Mouse (Mus musculus): ENCODE results near the gene Ugt1a7c. TPM values are rescaled to one million over a fixed set of nuclear protein-coding genes. Genes with fewer than 3 reads are reported as not detected.
A peak's percentile ranks its signal among the peaks of the same experiment; 100 is the strongest.
"Not testable (repeated sequence)": the region's sequence is repeated elsewhere in the genome, so short reads cannot be mapped to it uniquely, and the experiment has no call there.

Gene Ugt1a7c
- total RNA-seq (2021), result under 1 TPM; 0.44 to 0.59 TPM
- long read RNA-seq, experiment 1, partial matches to known transcripts, result 0 of 3 reads
- long read RNA-seq, experiment 1, other reads (novel, unspliced or antisense), result 1 of 3 reads
- long read RNA-seq, experiment 2, partial matches to known transcripts, result 0 of 1 reads
- long read RNA-seq, experiment 2, other reads (novel, unspliced or antisense), result 0 of 1 reads

- no peak for TF ChIP-seq CTCF (conservative IDR thresholded peaks at IDR 0.05)
Measured at GRCm38 (mm10) chr1:88094941-88095492, at the start of gene Ugt1a7c. Gene Ugt1a7c (plus strand): TSS chr1:88095062.

GRCm38 (mm10) chr1:88047408-88047807 lies 47.5 kb upstream of the Ugt1a7c start:
- H3K4me3 ChIP-seq; DNase-seq (ENCODE audit: low spot score in 2 of 2); H3K27ac ChIP-seq: not testable (repeated sequence)

More at GRCm38 (mm10) chr1:88094941-88095492, at the start of gene Ugt1a7c:
- Histone ChIP-seq H3K27ac (no peak within 1 kb of the TSS), H3K4me3 (no peak within 1 kb of the TSS)
- no peak for DNase-seq (ENCODE audit: low spot score in 2 of 2)

GRCm38 (mm10) chr1:88055088-88055487 lies 39.8 kb upstream of the Ugt1a7c start, which contains the start of gene Ugt1a10:
Gene Ugt1a10 (plus strand): TSS chr1:88055388.
- DNase-seq (ENCODE audit: low spot score in 2 of 2), result no peak
- no peak for TF ChIP-seq CTCF (conservative IDR thresholded peaks at IDR 0.05)
- no peak within 1 kb of the TSS for H3K27ac ChIP-seq
- no peak within 1 kb of the TSS for H3K4me3 ChIP-seq

- not testable (repeated sequence) for H3K27ac ChIP-seq; DNase-seq (ENCODE audit: low spot score in 2 of 2); H3K4me3 ChIP-seq
Measured at GRCm38 (mm10) chr1:88066472-88067102, 28.3 kb upstream of the Ugt1a7c start.

GRCm38 (mm10) chr1:88070495-88070894 lies 24.4 kb upstream of the Ugt1a7c start, which contains the start of gene Ugt1a9:
Gene Ugt1a9 (plus strand): TSS chr1:88070800.
- DNase-seq (ENCODE audit: low spot score in 2 of 2), result no peak
- TF ChIP-seq CTCF (conservative IDR thresholded peaks at IDR 0.05), result no peak
- Histone ChIP-seq H3K27ac (no peak within 1 kb of the TSS), H3K4me3 (no peak within 1 kb of the TSS)

GRCm38 (mm10) chr1:88070902-88071301 lies 24.0 kb upstream of the Ugt1a7c start:
- no peak for TF ChIP-seq CTCF (conservative IDR thresholded peaks at IDR 0.05)
- no peak overlapping the region for H3K27ac ChIP-seq
- no peak overlapping the region for H3K4me3 ChIP-seq
- no peak for DNase-seq (ENCODE audit: low spot score in 2 of 2)

GRCm38 (mm10) chr1:88074471-88074870 lies 20.4 kb upstream of the Ugt1a7c start:
- no peak for TF ChIP-seq CTCF (conservative IDR thresholded peaks at IDR 0.05)
- Histone ChIP-seq H3K4me3 (no peak overlapping the region), H3K27ac (no peak overlapping the region)
- DNase-seq (ENCODE audit: low spot score in 2 of 2), result no peak

- Histone ChIP-seq H3K27ac (no peak overlapping the region), H3K4me3 (no peak overlapping the region)
- no peak for DNase-seq (ENCODE audit: low spot score in 2 of 2)
- no peak for TF ChIP-seq CTCF (conservative IDR thresholded peaks at IDR 0.05)
Measured at GRCm38 (mm10) chr1:88077128-88077527, 17.7 kb upstream of the Ugt1a7c start.

GRCm38 (mm10) chr1:88081670-88082069 lies 13.2 kb upstream of the Ugt1a7c start:
- TF ChIP-seq CTCF (conservative IDR thresholded peaks at IDR 0.05), result no peak
- Histone ChIP-seq H3K4me3 (no peak overlapping the region), H3K27ac (no peak overlapping the region)
- DNase-seq (ENCODE audit: low spot score in 2 of 2), result no peak

- no peak overlapping the region for H3K4me3 ChIP-seq
- TF ChIP-seq CTCF (conservative IDR thresholded peaks at IDR 0.05), result no peak
- DNase-seq (ENCODE audit: low spot score in 2 of 2), result no peak
- H3K27ac ChIP-seq, result no peak overlapping the region
Measured at GRCm38 (mm10) chr1:88086125-88086524, 8.7 kb upstream of the Ugt1a7c start.

GRCm38 (mm10) chr1:88087513-88087912 lies 7.3 kb upstream of the Ugt1a7c start, which contains the start of gene Ugt1a8:
Gene Ugt1a8 (plus strand): TSS chr1:88087813.
- no peak for DNase-seq (ENCODE audit: low spot score in 2 of 2)
- no peak within 1 kb of the TSS for H3K4me3 ChIP-seq
- H3K27ac ChIP-seq, result no peak within 1 kb of the TSS
- TF ChIP-seq CTCF (conservative IDR thresholded peaks at IDR 0.05), result no peak

- Histone ChIP-seq H3K4me3 (no peak overlapping the region), H3K27ac (no peak overlapping the region)
- TF ChIP-seq CTCF (conservative IDR thresholded peaks at IDR 0.05), result no peak
- no peak for DNase-seq (ENCODE audit: low spot score in 2 of 2)
Measured at GRCm38 (mm10) chr1:88092341-88092740, 2.5 kb upstream of the Ugt1a7c start.

GRCm38 (mm10) chr1:88094270-88094676 lies 589 bp upstream of the Ugt1a7c start:
- DNase-seq (ENCODE audit: low spot score in 2 of 2); H3K27ac ChIP-seq: not testable (repeated sequence)

GRCm38 (mm10) chr1:88098546-88098945 lies 3.7 kb downstream of the Ugt1a7c start:
- H3K4me3 ChIP-seq; DNase-seq (ENCODE audit: low spot score in 2 of 2); H3K27ac ChIP-seq: not testable (repeated sequence)

More at GRCm38 (mm10) chr1:88094270-88094676, 589 bp upstream of the Ugt1a7c start:
- TF ChIP-seq CTCF (conservative IDR thresholded peaks at IDR 0.05), result peak; percentile 51
- not testable (repeated sequence) for H3K4me3 ChIP-seq

- not testable (repeated sequence) for DNase-seq (ENCODE audit: low spot score in 2 of 2); H3K4me3 ChIP-seq; H3K27ac ChIP-seq
Measured at GRCm38 (mm10) chr1:88099691-88100090, 4.8 kb downstream of the Ugt1a7c start.

GRCm38 (mm10) chr1:88103019-88103418 lies 8.2 kb downstream of the Ugt1a7c start, which contains the start of gene Ugt1a6b:
Gene Ugt1a6b (plus strand): TSS chr1:88103252.
- not testable (repeated sequence) for H3K4me3 ChIP-seq; DNase-seq (ENCODE audit: low spot score in 2 of 2); H3K27ac ChIP-seq

GRCm38 (mm10) chr1:88103697-88104468 lies 9.0 kb downstream of the Ugt1a7c start:
- H3K4me3 ChIP-seq; DNase-seq (ENCODE audit: low spot score in 2 of 2); H3K27ac ChIP-seq: not testable (repeated sequence)
